Mouse (Mus musculus) layer of hippocampus, adult 9-10 months (tissue): ENCODE data around the gene C2cd2.

Experiments used
- DNase-seq: peaks from one replicate; pipeline ENCODE4 v3.0.0; 2022; ENCODE audit warnings: low spot score

The C2cd2 gene

DNA sequence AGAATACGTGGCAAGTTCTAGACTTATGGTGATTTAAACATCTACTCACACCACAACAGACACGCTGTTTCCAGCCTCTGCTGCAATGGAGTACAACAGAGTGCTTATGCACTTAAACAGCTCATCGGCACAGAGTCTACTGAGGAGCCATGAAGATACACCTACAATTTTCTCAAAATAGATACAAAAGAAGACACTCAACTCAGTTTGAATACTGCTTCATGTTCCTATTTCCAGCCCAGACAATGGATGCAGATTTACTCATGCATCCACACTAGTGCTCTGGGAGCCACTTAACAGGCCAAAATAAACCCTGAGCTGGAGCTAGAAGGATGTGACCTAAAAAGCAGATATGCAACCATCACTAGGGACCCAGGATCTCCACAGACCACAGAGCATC is 153.5 kb downstream of the C2cd2 start:
- no peak for DNase-seq

DNA sequence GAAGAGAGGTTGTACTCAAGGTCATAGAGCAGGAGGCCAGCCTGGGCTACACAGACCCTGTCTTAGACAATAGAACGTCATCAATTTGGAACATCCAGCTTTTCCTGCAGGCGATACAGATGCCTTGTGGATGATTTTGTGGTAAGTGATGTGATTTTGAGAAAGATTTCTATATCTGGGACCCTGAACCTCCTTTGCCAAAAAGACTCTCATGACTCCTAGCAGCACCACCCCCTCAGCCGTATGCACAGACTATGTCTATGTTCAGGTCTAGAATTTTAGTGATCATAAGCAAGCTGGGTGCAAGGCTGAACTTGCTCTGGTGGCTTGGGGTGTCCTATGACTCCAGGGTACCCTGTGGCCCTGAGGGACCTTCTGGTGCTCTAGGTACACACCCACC is 156.8 kb downstream of the C2cd2 start:
- DNase-seq, result no peak
